Mouse (Mus musculus) stomach, postnatal 0 days (tissue): ENCODE data around the gene Sco1. TPM values are rescaled to one million over a fixed set of nuclear protein-coding genes. Genes with fewer than 3 reads are reported as not detected.
A peak's percentile ranks its signal among the peaks of the same experiment; 100 is the strongest.
"Not testable (repeated sequence)": the region's sequence is repeated elsewhere in the genome, so short reads cannot be mapped to it uniquely, and the experiment has no call there.

Experiments used
- ATAC-seq: fragments of 200-750 bp; cut with Nextera tagmentation; 2 replicates; pipeline ENCODE4 v1.8.0; 2017; ENCODE audit not compliant: low FRiP score, low TSS enrichment
- DNase-seq: peaks from one replicate; pipeline ENCODE4 v3.0.0-alpha.2; 2016; ENCODE audit warnings: low spot score
- H3K27ac ChIP-seq: fragments of 300-500 bp; sonication (generic); replicated peaks from 2 replicates; pipeline ENCODE4 v1.5.1; 2014; ENCODE audit warnings: mild to moderate bottlenecking, control low read depth
- H3K27me3 ChIP-seq: fragments of 300-500 bp; sonication (generic); 2 replicates; pipeline ENCODE4 v1.6.1; 2014; ENCODE audit warnings: low read length; ENCODE audit not compliant: control insufficient read depth, insufficient read depth
- H3K36me3 ChIP-seq: fragments of 300-500 bp; sonication (generic); 2 replicates; pipeline ENCODE4 v1.6.1; 2014; ENCODE audit warnings: low read length, mixed read lengths; ENCODE audit not compliant: control insufficient read depth, insufficient read depth
- H3K4me1 ChIP-seq: fragments of 300-500 bp; sonication (generic); replicated peaks from 2 replicates; pipeline ENCODE4 v1.6.1; 2014; ENCODE audit warnings: antibody characterized with exemption; ENCODE audit not compliant: control insufficient read depth, insufficient read depth
- H3K4me2 ChIP-seq: fragments of 300-500 bp; sonication (generic); replicated peaks from 2 replicates; pipeline ENCODE4 v1.6.1; 2014; ENCODE audit warnings: low read depth, mild to moderate bottlenecking, control low read depth, moderate library complexity
- H3K4me3 ChIP-seq: fragments of 300-500 bp; sonication (generic); 2 replicates; pipeline ENCODE4 v1.5.1; 2014; ENCODE audit warnings: low read depth, low read length, control low read depth
- H3K9ac ChIP-seq: fragments of 300-500 bp; sonication (generic); 2 replicates; pipeline ENCODE4 v1.6.1; 2014; ENCODE audit warnings: mild to moderate bottlenecking, low read length, control low read depth, mixed read lengths
- H3K9me3 ChIP-seq: fragments of 300-500 bp; sonication (generic); 2 replicates; pipeline ENCODE4 v1.6.1; 2016; ENCODE audit warnings: low read length; ENCODE audit not compliant: control insufficient read depth
- CTCF ChIP-seq: IDR thresholded peaks from 2 replicates; pipeline ENCODE4 v1.5.1; 2016; ENCODE audit warnings: antibody characterized with exemption, low read depth, mild to moderate bottlenecking, moderate library complexity
- EP300 ChIP-seq: optimal IDR thresholded peaks from 2 replicates; pipeline ENCODE3; 2016; ENCODE audit warnings: antibody characterized with exemption
- WGBS: fragments of 180-500 bp; shearing (Covaris S2); extraction: QIAGEN DNeasy Blood & Tissue Kit; methylation state at CpG from one replicate; pipeline ENCODE4 v1.1.7; 2014; 5-methylcytosine and 5-hydroxymethylcytosine counted together
- polyA plus RNA-seq: library from polyadenylated mRNA; unstranded; fragments of >200 nt; fragmentation: Nextera tagmentation; extraction: Ambion mirVana; gene quantifications from 2 replicates; pipeline ENCODE4 v1.2.1, GENCODE M21; 2015

The Sco1 gene
- polyA plus RNA-seq, 1 experiment from 2014 or later: 14.5 TPM

DNA sequence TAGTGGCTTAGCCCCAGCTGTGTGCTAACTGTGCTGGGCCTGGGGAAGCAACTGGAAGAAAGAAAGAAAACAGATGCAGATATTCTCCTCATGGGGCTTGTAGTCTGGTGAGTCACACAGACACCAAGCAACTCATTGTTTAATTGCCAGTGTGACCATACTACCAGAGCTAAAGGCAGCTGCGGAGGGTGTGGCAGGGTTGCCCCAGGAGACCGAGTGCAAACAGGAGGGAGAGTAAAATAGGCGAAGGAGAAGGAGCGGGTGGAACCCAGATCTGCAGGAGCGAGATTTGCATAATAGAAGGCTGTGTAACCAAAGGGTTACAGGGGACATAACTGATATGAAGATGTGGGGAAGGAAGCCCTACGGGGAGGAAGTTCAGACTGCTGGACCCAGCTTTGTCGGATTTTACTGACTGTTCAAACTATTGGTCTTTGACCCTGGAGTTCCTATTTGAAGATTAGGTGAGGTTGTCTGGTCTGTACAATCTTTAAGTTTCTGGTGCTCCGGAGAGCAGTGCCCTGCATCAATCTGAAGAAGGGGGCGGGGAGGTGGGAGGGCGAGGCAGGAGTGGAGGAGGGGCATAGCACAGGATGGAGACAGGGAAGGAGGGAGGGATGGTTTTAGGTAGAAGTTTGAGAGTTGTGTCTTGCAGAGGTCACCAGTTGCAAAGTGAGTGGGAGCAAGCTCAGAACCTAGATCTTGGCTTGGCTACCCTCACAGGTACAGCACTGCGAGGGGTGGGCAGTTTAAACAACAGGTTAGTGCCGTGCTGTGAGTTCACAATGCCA, 34.5 kb upstream of the Sco1 start:
- Histone ChIP-seq H3K27ac (peak overlapping the region; percentile 69), H3K4me1 (0 out of 2 replicates have a peak, but pooled peaks cover 2% of the 10 kb centered on the region), H3K9ac (no peak overlapping the region), H3K27me3 (no peaks in the 10 kb centered on the region), H3K4me2 (peak overlapping the region; percentile 25), H3K9me3 (no peaks in the 10 kb centered on the region), H3K4me3 (peak overlapping the region; percentile 4; the same call in 1 of the 2 replicates), H3K36me3 (no peaks in the 10 kb centered on the region)
- peak; percentile 89 for DNase-seq
- TF ChIP-seq CTCF (no peak), EP300 (no peak)
- WGBS: 12% methylated on average over 12 of the region's 12 CpGs
- peak; percentile 88 for ATAC-seq

DNA sequence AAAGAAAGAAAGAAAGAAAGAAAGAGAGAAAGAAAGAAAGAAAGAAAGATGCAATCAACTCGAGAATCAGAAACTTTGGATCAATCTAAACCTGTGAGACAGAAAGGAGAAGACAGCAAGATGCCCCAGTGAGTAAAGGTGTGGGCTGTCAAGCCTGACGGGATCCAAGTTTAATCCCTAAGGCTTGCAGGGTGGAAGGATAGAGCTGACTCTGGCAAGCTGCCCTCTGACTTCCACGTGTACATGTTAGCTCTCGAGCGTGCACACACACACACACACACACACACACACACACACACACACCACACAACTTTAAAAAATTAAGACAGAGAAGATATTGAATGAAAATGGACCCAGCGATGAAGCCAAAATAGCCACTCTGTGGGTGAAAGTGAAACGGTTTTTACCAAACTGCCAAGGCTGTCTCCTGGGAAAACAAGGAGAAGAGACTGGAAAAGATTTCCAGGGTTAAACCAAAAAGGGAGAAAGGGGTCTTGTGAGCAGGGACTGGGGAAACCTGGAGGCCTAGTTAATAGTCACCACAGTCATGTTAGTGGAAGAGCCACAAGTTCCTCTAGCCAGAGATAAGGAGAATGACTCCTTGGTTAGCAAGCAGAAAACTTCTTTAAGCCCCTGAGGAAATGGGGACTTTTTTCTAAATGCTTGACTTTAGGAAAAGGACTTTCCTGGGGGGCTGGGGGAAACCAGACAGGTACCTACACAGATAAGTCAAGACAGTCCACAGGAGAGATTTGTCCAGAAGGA, 32.6 kb upstream of the Sco1 start:
- Histone ChIP-seq H3K27me3 (no peaks in the 10 kb centered on the region), H3K9me3 (no peaks in the 10 kb centered on the region), H3K27ac (peak overlapping the region; percentile 80), H3K4me2 (peak overlapping the region; percentile 46; the same call in 1 of the 2 replicates), H3K36me3 (no peaks in the 10 kb centered on the region), H3K4me3 (no peak overlapping the region), H3K9ac (no peak overlapping the region), H3K4me1 (0 out of 2 replicates have a peak, but pooled peaks cover 2% of the 10 kb centered on the region)
- ATAC-seq (no peak), DNase-seq (peak; percentile 44)
- 43% methylated on average over 7 of the region's 7 CpGs for WGBS
- TF ChIP-seq CTCF (no peak), EP300 (no peak)

DNA sequence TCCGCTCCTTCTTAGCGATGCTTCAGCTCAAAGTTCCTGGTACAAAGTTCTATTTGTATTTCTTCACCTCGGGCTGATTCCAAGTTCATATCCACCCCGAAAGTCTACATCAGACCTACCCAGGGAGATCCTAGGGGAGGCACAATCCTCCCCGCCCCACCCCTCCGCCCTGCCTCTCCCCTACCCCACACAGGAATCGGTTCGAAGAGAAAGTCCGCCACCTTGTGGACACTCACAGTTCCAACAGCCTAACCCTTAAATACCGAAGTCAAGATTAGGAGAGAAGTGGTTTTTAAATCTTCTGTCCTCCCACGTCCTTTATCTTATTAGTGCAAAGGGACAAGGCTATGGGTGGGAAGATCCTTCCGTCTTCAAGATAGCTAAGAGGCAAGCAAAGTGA, 31.5 kb upstream of the Sco1 start:
- H3K9me3 ChIP-seq: no peaks in the 10 kb centered on the region
- 0 out of 2 replicates have a peak, but pooled peaks cover 2% of the 10 kb centered on the region for H3K4me1 ChIP-seq
- no peaks in the 10 kb centered on the region for H3K27me3 ChIP-seq
- 2% methylated on average over 12 of the region's 12 CpGs for WGBS
- H3K4me3 ChIP-seq: no peak overlapping the region
- DNase-seq (peak; percentile 92), ATAC-seq (peak; percentile 78)
- TF ChIP-seq CTCF: peak; percentile 87
- TF ChIP-seq EP300: no peak
- peak overlapping the region; percentile 18; the same call in 1 of the 2 replicates for H3K27ac ChIP-seq
- no peaks in the 10 kb centered on the region for H3K36me3 ChIP-seq
- no peak overlapping the region for H3K9ac ChIP-seq
- H3K4me2 ChIP-seq: peak overlapping the region; percentile 46

DNA sequence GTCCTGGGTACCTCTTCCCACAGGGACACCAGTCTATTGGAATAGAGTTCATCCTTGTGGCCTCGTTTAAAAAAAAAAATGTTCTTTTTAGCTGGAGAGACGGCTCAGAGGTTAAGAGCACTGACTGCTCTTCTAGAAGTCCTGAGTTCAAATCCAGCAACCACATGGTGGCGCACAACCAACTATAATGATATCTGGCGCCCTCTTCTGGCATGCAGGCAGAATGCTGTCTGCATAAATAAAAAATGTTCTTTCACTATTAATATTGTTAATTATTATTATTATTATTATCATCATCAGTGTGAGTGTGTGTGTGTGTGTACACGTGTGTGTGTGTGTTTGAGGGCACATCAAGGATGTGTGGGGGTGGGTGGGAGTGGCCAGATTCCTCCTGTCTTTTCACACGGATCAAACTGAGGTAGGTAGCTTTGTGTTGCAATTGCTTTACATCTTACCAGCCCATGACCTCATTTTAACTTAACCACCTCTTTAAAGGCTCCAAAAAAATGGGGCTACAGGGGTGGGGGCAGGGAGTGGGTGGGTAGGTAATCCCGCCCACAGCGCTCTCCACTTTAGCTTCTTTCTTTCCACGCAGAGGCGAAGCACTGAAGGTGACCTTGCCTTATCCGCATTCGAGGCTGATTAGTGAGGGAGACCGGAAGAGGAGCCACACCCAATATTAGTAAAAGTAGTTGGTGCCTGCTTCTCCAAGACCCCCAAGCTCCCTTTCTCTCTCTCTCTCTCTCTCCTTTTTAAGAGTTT, 29.9 kb upstream of the Sco1 start:
- ATAC-seq (no peak), DNase-seq (peak; percentile 31)
- H3K27ac ChIP-seq: no peak overlapping the region
- H3K4me2 ChIP-seq: no peak overlapping the region
- TF ChIP-seq CTCF (peak; percentile 73), EP300 (no peak)
- no peak overlapping the region for H3K4me3 ChIP-seq
- no peaks in the 10 kb centered on the region for H3K9me3 ChIP-seq
- no peaks in the 10 kb centered on the region for H3K36me3 ChIP-seq
- no peak overlapping the region for H3K9ac ChIP-seq
- H3K4me1 ChIP-seq: 0 out of 2 replicates have a peak, but pooled peaks cover 2% of the 10 kb centered on the region
- 74% methylated on average over 13 of the region's 13 CpGs for WGBS
- H3K27me3 ChIP-seq: no peaks in the 10 kb centered on the region

DNA sequence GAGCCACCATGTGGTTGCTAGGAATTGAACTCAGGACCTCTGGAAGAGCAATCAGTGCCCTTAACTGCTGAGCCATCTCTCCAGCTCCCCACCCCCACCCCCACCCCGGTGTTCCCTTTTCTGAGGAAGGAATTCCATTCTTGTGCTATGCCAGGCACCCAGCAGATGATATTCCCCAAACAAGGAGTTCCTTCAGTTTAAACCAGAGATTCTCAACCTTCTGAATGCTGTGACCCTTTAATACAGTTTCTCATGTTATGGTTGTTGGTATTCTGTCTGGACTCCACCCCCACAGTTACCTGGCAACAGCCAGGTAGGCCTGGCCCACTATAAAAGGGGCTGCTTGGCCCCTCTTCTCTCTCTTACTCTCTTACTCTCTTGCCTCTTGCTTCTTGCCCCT, 29.3 kb upstream of the Sco1 start:
- not testable (repeated sequence) for H3K36me3 ChIP-seq, H3K27ac ChIP-seq, DNase-seq, H3K4me1 ChIP-seq, H3K4me3 ChIP-seq, H3K4me2 ChIP-seq, H3K9ac ChIP-seq, H3K27me3 ChIP-seq, H3K9me3 ChIP-seq, ATAC-seq
- 45% methylated on average over 1 of the region's 1 CpGs for WGBS
